Mouse (Mus musculus): Measurements from ENCODE around the gene Optc. TPM values are rescaled to one million over a fixed set of nuclear protein-coding genes. Genes with fewer than 3 reads are reported as not detected.

Optc gene
- polyA plus RNA-seq (2014; fragmentation: Illumina TruSeq; extraction: RNeasy Lipid Tissue Mini Kit (QIAGEN cat#74804); ENCODE audit: low read depth, low replicate concordance) = 4.4 TPM

GRCm38 (mm10) chr1:133907949-133908658, at the start of gene Optc:
Optc (minus strand) TSS chr1:133907999.

GRCm38 (mm10) chr1:133921304-133921751, 13.5 kb upstream of the Optc start, which contains the start of gene Prelp:
Prelp (minus strand) TSS chr1:133921414.

Other genes with a start within 250 kb of the Optc start
- 32.7 TPM for gene Zbed6, start 247.1 kb downstream of the Optc start, polyA plus RNA-seq (2014; fragmentation: Illumina TruSeq; extraction: RNeasy Lipid Tissue Mini Kit (QIAGEN cat#74804); ENCODE audit: low read depth, low replicate concordance)
- 34.3 TPM for gene Gm38394, start 246.7 kb downstream of the Optc start, polyA plus RNA-seq (2014; fragmentation: Illumina TruSeq; extraction: RNeasy Lipid Tissue Mini Kit (QIAGEN cat#74804); ENCODE audit: low read depth, low replicate concordance)
- 3.5 TPM for gene Lax1, start 217.9 kb downstream of the Optc start, polyA plus RNA-seq (2014; fragmentation: Illumina TruSeq; extraction: RNeasy Lipid Tissue Mini Kit (QIAGEN cat#74804); ENCODE audit: low read depth, low replicate concordance)
- 56.7 TPM for gene Atp2b4, start 107.0 kb downstream of the Optc start, polyA plus RNA-seq (2014; fragmentation: Illumina TruSeq; extraction: RNeasy Lipid Tissue Mini Kit (QIAGEN cat#74804); ENCODE audit: low read depth, low replicate concordance)
- 12.9 TPM for gene Prelp, start 13.4 kb upstream of the Optc start, polyA plus RNA-seq (2014; fragmentation: Illumina TruSeq; extraction: RNeasy Lipid Tissue Mini Kit (QIAGEN cat#74804); ENCODE audit: low read depth, low replicate concordance)
- 1.1 TPM for gene Fmod, start 129.3 kb upstream of the Optc start, polyA plus RNA-seq (2014; fragmentation: Illumina TruSeq; extraction: RNeasy Lipid Tissue Mini Kit (QIAGEN cat#74804); ENCODE audit: low read depth, low replicate concordance)
- 71.2 TPM for gene Btg2, start 171.1 kb upstream of the Optc start, polyA plus RNA-seq (2014; fragmentation: Illumina TruSeq; extraction: RNeasy Lipid Tissue Mini Kit (QIAGEN cat#74804); ENCODE audit: low read depth, low replicate concordance)
- not detected for gene Chit1, start 203.2 kb upstream of the Optc start, polyA plus RNA-seq (2014; fragmentation: Illumina TruSeq; extraction: RNeasy Lipid Tissue Mini Kit (QIAGEN cat#74804); ENCODE audit: low read depth, low replicate concordance)

All from sigmoid colon, adult 10 weeks (tissue).